Mouse (Mus musculus) CH12.LX (cell line): ENCODE data around the gene Fkbp7. TPM values are rescaled to one million over a fixed set of nuclear protein-coding genes. Genes with fewer than 3 reads are reported as not detected.

Experiments used
- DNase-seq: peaks from one replicate; pipeline ENCODE4 v3.0.0-alpha.2; 2013; ENCODE audit errors: extremely low read depth
- H3K27ac ChIP-seq: 2 replicates; pipeline ENCODE4 v1.5.1; 2012; ENCODE audit warnings: low read depth, mild to moderate bottlenecking, control low read depth, moderate library complexity; ENCODE audit not compliant: insufficient read depth
- H3K27me3 ChIP-seq: replicated peaks from 2 replicates; pipeline ENCODE3; 2012; ENCODE audit warnings: inconsistent platforms
- H3K36me3 ChIP-seq, 2 experiments: replicated peaks in 1 of 2; 2 replicates each; pipeline versions ENCODE3 to v1.6.1; 2012; ENCODE audit warnings: inconsistent platforms in 1 of 2, low read length in 1 of 2, mild to moderate bottlenecking in 1 of 2, mixed read lengths in 1 of 2, moderate library complexity in 1 of 2; ENCODE audit not compliant: control insufficient read depth in 1 of 2, insufficient read depth in 1 of 2
- H3K4me1 ChIP-seq, 2 experiments: 2 replicates each; pipeline ENCODE4 v1.6.1; 2012; ENCODE audit warnings: inconsistent platforms in 1 of 2, moderate library complexity in 1 of 2; ENCODE audit not compliant: insufficient read depth in 2 of 2, control insufficient read depth in 1 of 2
- H3K4me2 ChIP-seq: 2 replicates; pipeline ENCODE4 v1.6.1; 2012; ENCODE audit warnings: low read depth, mild to moderate bottlenecking, control low read depth; ENCODE audit not compliant: poor library complexity, insufficient read depth, severe bottlenecking
- H3K4me3 ChIP-seq, 3 experiments: fragments of 150-350 bp in 1 of 3; sonication (generic) in 1 of 3; replicated peaks in 1 of 3; 2 replicates each; pipeline versions ENCODE3 to v1.5.1; 2011 to 2012; ENCODE audit warnings: low read depth in 2 of 3, low read length in 2 of 3, mild to moderate bottlenecking in 2 of 3, moderate library complexity in 2 of 3, control low read depth in 1 of 3, improper control_type of control experiment in 1 of 3, inconsistent platforms in 1 of 3, mixed read lengths in 1 of 3; ENCODE audit not compliant: poor library complexity in 1 of 3
- H3K79me2 ChIP-seq: replicated peaks from 2 replicates; pipeline ENCODE4 v1.6.1; 2012; ENCODE audit warnings: mild to moderate bottlenecking, moderate library complexity; ENCODE audit not compliant: control insufficient read depth, poor library complexity, insufficient read depth, severe bottlenecking; ENCODE audit errors: extremely low read depth
- H3K9ac ChIP-seq: 2 replicates; pipeline ENCODE4 v1.6.1; 2012; ENCODE audit warnings: low read depth, mild to moderate bottlenecking, control low read depth, moderate library complexity; ENCODE audit not compliant: insufficient read depth
- H3K9me3 ChIP-seq: replicated peaks from 2 replicates; pipeline ENCODE3; 2012; ENCODE audit warnings: low read length, inconsistent platforms, mixed read lengths
- CHD1 ChIP-seq: IDR thresholded peaks from 2 replicates; pipeline ENCODE4 v1.6.1; 2012; ENCODE audit warnings: low read depth, low read length, improper control_type of control experiment, inconsistent platforms
- CHD2 ChIP-seq: IDR thresholded peaks from 2 replicates; pipeline ENCODE4 v1.6.1; 2011; ENCODE audit warnings: low read length, improper control_type of control experiment
- ETS1 ChIP-seq: conservative IDR thresholded peaks from 2 replicates; pipeline ENCODE4 v1.6.1; 2012; ENCODE audit warnings: low read depth, mild to moderate bottlenecking, inconsistent platforms, low read length, improper control_type of control experiment, moderate library complexity
- GABPA ChIP-seq: IDR thresholded peaks from 2 replicates; pipeline ENCODE4 v1.6.1; 2012; ENCODE audit warnings: low read depth, low read length, improper control_type of control experiment, inconsistent platforms; ENCODE audit not compliant: insufficient replicate concordance
- HCFC1 ChIP-seq: IDR thresholded peaks from 2 replicates; pipeline ENCODE4 v1.6.1; 2012; ENCODE audit warnings: low read depth, mild to moderate bottlenecking, inconsistent platforms, low read length, improper control_type of control experiment
- JUND ChIP-seq: conservative IDR thresholded peaks from 2 replicates; pipeline ENCODE4 v1.6.1; 2011; ENCODE audit warnings: low read depth, low read length, improper control_type of control experiment
- KAT2A ChIP-seq: IDR thresholded peaks from 2 replicates; pipeline ENCODE4 v1.6.1; 2012; ENCODE audit warnings: low read length, improper control_type of control experiment, inconsistent platforms; ENCODE audit not compliant: insufficient replicate concordance
- MAFK ChIP-seq: IDR thresholded peaks from 2 replicates; pipeline ENCODE4 v1.6.1; 2011; ENCODE audit warnings: low read length, improper control_type of control experiment; ENCODE audit not compliant: insufficient replicate concordance
- MAX ChIP-seq: IDR thresholded peaks from 2 replicates; pipeline ENCODE4 v1.6.1; 2011; ENCODE audit warnings: low read length, improper control_type of control experiment
- MAZ ChIP-seq: IDR thresholded peaks from 2 replicates; pipeline ENCODE4 v1.6.1; 2012; ENCODE audit warnings: low read depth, mild to moderate bottlenecking, inconsistent platforms, low read length, improper control_type of control experiment, moderate library complexity
- MYC ChIP-seq: IDR thresholded peaks from 2 replicates; pipeline ENCODE4 v1.6.1; 2011; ENCODE audit warnings: low read depth, mild to moderate bottlenecking, improper control_type of control experiment, low read length
- NRF1 ChIP-seq: IDR thresholded peaks from 2 replicates; pipeline ENCODE4 v1.6.1; 2014; ENCODE audit warnings: low read depth, mild to moderate bottlenecking, inconsistent platforms, low read length, improper control_type of control experiment, moderate library complexity
- POLR2A ChIP-seq: IDR thresholded peaks from 2 replicates; pipeline ENCODE4 v1.6.1; 2011; ENCODE audit warnings: low read depth, mild to moderate bottlenecking, improper control_type of control experiment, low read length
- POLR2AphosphoS2 ChIP-seq: IDR thresholded peaks from 2 replicates; pipeline ENCODE4 v1.6.1; 2011; ENCODE audit warnings: low read depth, low read length, improper control_type of control experiment
- RAD21 ChIP-seq: IDR thresholded peaks from 2 replicates; pipeline ENCODE4 v1.6.1; 2011; ENCODE audit warnings: low read depth, mild to moderate bottlenecking, low read length, improper control_type of control experiment, moderate library complexity
- RCOR1 ChIP-seq: conservative IDR thresholded peaks from 2 replicates; pipeline ENCODE4 v1.6.1; 2012; ENCODE audit warnings: low read depth, mild to moderate bottlenecking, inconsistent platforms, low read length, improper control_type of control experiment
- SIN3A ChIP-seq: IDR thresholded peaks from 2 replicates; pipeline ENCODE4 v1.6.1; 2012; ENCODE audit warnings: low read length, improper control_type of control experiment, inconsistent platforms
- SMC3 ChIP-seq: IDR thresholded peaks from 2 replicates; pipeline ENCODE4 v1.6.1; 2011; ENCODE audit warnings: low read depth, low read length, improper control_type of control experiment
- TBP ChIP-seq: conservative IDR thresholded peaks from 2 replicates; pipeline ENCODE4 v1.6.1; 2011; ENCODE audit warnings: low read depth, low read length, improper control_type of control experiment
- USF2 ChIP-seq: conservative IDR thresholded peaks from 2 replicates; pipeline ENCODE4 v1.6.1; 2011; ENCODE audit warnings: low read depth, low read length, improper control_type of control experiment
- ZKSCAN1 ChIP-seq: IDR thresholded peaks from 2 replicates; pipeline ENCODE4 v1.6.1; 2012; ENCODE audit warnings: low read depth, inconsistent platforms, low read length, improper control_type of control experiment, borderline replicate concordance
- ZMIZ1 ChIP-seq: IDR thresholded peaks from 2 replicates; pipeline ENCODE4 v1.6.1; 2012; ENCODE audit warnings: low read depth, mild to moderate bottlenecking, inconsistent platforms, low read length, improper control_type of control experiment
- ZNF384 ChIP-seq: IDR thresholded peaks from 2 replicates; pipeline ENCODE4 v1.6.1; 2012; ENCODE audit warnings: low read depth, low read length, improper control_type of control experiment, inconsistent platforms
- dilution Hi-C: fragments of 300-500 bp; cut with MboI; formaldehyde crosslinking; loops from 2 replicates; pipeline ENCODE4 v1.14.3; 2020; ENCODE audit warnings: low sequenced_read_pairs; ENCODE audit not compliant: extremely low pct_unique_long_range_greater_than_20kb, extremely low pct_ligation_motif_present
- in situ Hi-C: fragments of 300-500 bp; cut with MboI; formaldehyde crosslinking; loops from 3 replicates; pipeline ENCODE4 v1.14.3; 2019; ENCODE audit warnings: low sequenced_read_pairs, low pct_ligation_motif_present, low pct_unique_long_range_greater_than_20kb, mixed read lengths
- polyA plus RNA-seq: library from polyadenylated mRNA; unstranded; fragments of >175 nt; gene quantifications from 2 replicates; pipeline ENCODE4 v1.2.1, GENCODE M21; 2012; ENCODE audit warnings: low read depth; ENCODE audit not compliant: insufficient read length
- total RNA-seq, 2 experiments: library from RNA; depleted of rRNA; stranded (reverse); fragments of 300-350 nt in 1 of 2; fragments of >200 nt in 1 of 2; gene quantifications; 2 replicates each; pipeline ENCODE4 v1.2.3; 2012 to 2014

Gene Fkbp7
- total and polyA plus RNA-seq, 3 experiments, result 1.5 to 1.7 (median 1.5) TPM

- H3K9ac ChIP-seq, result no peak overlapping the region
- H3K4me1 ChIP-seq, result no peaks in the 10 kb centered on the region
- no peaks in the 10 kb centered on the region for H3K79me2 ChIP-seq
- H3K36me3 ChIP-seq, result peaks cover 0 to 3% of the 10 kb centered on the region in 2 experiments
- TF ChIP-seq NRF1 (no peak), CHD1 (no peak), KAT2A (no peak), ZNF384 (no peak), MAZ (no peak), POLR2AphosphoS2 (no peak), HCFC1 (no peak), MAFK (no peak), SMC3 (no peak)
- TF ChIP-seq, all 38 proteins: peak for 0
- Histone ChIP-seq H3K4me2 (no peak overlapping the region), H3K9me3 (peaks cover 2% of the 10 kb centered on the region), H3K27me3 (no peaks in the 10 kb centered on the region), H3K27ac (no peak overlapping the region), H3K4me3 (no peak overlapping the region)
- dilution Hi-C loops (no loop called here), in situ Hi-C loops (no loop called here)
- no peak for DNase-seq
These were observed 51.2 kb downstream of the Fkbp7 start for GRCm38 (mm10) chr2:76621724-76622123.

DNA sequence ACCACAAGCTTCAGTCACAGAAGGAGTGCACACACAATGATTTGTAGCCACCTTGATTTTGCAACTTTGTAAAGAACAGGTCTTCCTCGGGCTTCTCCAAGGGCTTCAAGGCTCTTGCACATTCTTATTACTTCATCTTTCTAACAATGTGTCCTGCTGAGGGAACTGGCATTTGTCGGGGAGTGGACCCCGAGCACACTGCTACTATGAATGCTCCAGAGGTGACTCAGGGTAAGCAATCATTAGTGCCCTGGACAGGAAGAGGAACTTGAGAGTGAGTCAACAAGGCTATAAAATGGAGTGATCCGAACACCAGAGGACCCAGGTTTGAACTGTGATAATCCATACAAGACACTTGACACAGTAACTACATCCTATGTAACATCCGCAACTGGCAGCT lies 52.7 kb downstream of the Fkbp7 start:
- Histone ChIP-seq H3K4me1 (no peaks in the 10 kb centered on the region), H3K9ac (no peak overlapping the region), H3K27ac (no peak overlapping the region), H3K36me3 (peaks cover 0 to 3% of the 10 kb centered on the region in 2 experiments), H3K9me3 (peaks cover 2% of the 10 kb centered on the region), H3K79me2 (no peaks in the 10 kb centered on the region), H3K27me3 (no peaks in the 10 kb centered on the region), H3K4me2 (no peak overlapping the region), H3K4me3 (no peak overlapping the region)
- DNase-seq, result no peak
- dilution Hi-C loops (no loop called here), in situ Hi-C loops (no loop called here)
- TF ChIP-seq CHD1, result no peak
- TF ChIP-seq MYC, result no peak
- no peak for TF ChIP-seq MAZ
- no peak for TF ChIP-seq RCOR1
- TF ChIP-seq TBP, result no peak
- TF ChIP-seq MAX, result no peak
- TF ChIP-seq HCFC1, result no peak
- no peak for TF ChIP-seq ETS1
- TF ChIP-seq USF2, result no peak
- TF ChIP-seq CHD2, result no peak
- TF ChIP-seq ZMIZ1, result no peak
- no peak for TF ChIP-seq SMC3
- no peak for TF ChIP-seq POLR2A
- TF ChIP-seq RAD21, result no peak
- no peak for TF ChIP-seq GABPA
- TF ChIP-seq JUND, result no peak
- TF ChIP-seq ZKSCAN1, result no peak
- no peak for TF ChIP-seq SIN3A
